Mouse (Mus musculus): ENCODE data around the gene Pld5.
"Not testable (repeated sequence)": the region's sequence is repeated elsewhere in the genome, so short reads cannot be mapped to it uniquely, and the experiment has no call there.

The Pld5 gene

GRCm38 (mm10) chr1:176034699-176035098 lies 240.4 kb downstream of the Pld5 start:
- DNase-seq, result no peak

- no peak for DNase-seq
These were observed 241.4 kb downstream of the Pld5 start for GRCm38 (mm10) chr1:176033698-176034097.

- DNase-seq, result no peak
These were observed 246.0 kb downstream of the Pld5 start for GRCm38 (mm10) chr1:176029063-176029462.

- DNase-seq, result no peak
These were observed 246.7 kb downstream of the Pld5 start for GRCm38 (mm10) chr1:176028397-176028796.

GRCm38 (mm10) chr1:176024501-176024900 lies 250.6 kb downstream of the Pld5 start:
- no peak for DNase-seq

- DNase-seq, result no peak
These were observed 256.6 kb downstream of the Pld5 start for GRCm38 (mm10) chr1:176018523-176018922.

GRCm38 (mm10) chr1:176016076-176016475 lies 259.0 kb downstream of the Pld5 start:
- DNase-seq, result no peak

GRCm38 (mm10) chr1:176013497-176014268 lies 261.4 kb downstream of the Pld5 start:
- DNase-seq, result no peak

GRCm38 (mm10) chr1:176011535-176011934 lies 263.6 kb downstream of the Pld5 start:
- DNase-seq, result no peak

- DNase-seq, result no peak
These were observed 264.0 kb downstream of the Pld5 start for GRCm38 (mm10) chr1:176011072-176011471.

- DNase-seq, result no peak
These were observed 266.7 kb downstream of the Pld5 start for GRCm38 (mm10) chr1:176008411-176008810.

GRCm38 (mm10) chr1:176000599-176000998 lies 274.5 kb downstream of the Pld5 start:
- DNase-seq, result no peak

- DNase-seq, result no peak
These were observed 277.9 kb downstream of the Pld5 start for GRCm38 (mm10) chr1:175997076-175997651.

- DNase-seq, result peak in 1 of 2 experiments; percentile 3
These were observed 286.2 kb downstream of the Pld5 start for GRCm38 (mm10) chr1:175988912-175989311.

- DNase-seq, result no peak
These were observed 286.7 kb downstream of the Pld5 start for GRCm38 (mm10) chr1:175988448-175988847.

GRCm38 (mm10) chr1:175979014-175979413 lies 296.1 kb downstream of the Pld5 start, which contains the start of gene Rbm8a2:
Gene Rbm8a2 (minus strand): TSS chr1:175979114.
- not testable (repeated sequence) for DNase-seq

- no peak for DNase-seq
These were observed 304.4 kb downstream of the Pld5 start for GRCm38 (mm10) chr1:175970710-175971109.

GRCm38 (mm10) chr1:175967004-175967745 lies 307.9 kb downstream of the Pld5 start:
- no peak for DNase-seq

- DNase-seq, result no peak
These were observed 313.3 kb downstream of the Pld5 start for GRCm38 (mm10) chr1:175961786-175962185.

GRCm38 (mm10) chr1:175950851-175951250 lies 324.3 kb downstream of the Pld5 start:
- no peak for DNase-seq

- no peak for DNase-seq
These were observed 324.7 kb downstream of the Pld5 start for GRCm38 (mm10) chr1:175950421-175950820.

- DNase-seq, result no peak
These were observed 328.3 kb downstream of the Pld5 start for GRCm38 (mm10) chr1:175946718-175947315.

- no peak for DNase-seq
These were observed 331.9 kb downstream of the Pld5 start for GRCm38 (mm10) chr1:175943168-175943567.
